Mouse (Mus musculus): ENCODE measurements around the gene Dtx4. TPM values are rescaled to one million over a fixed set of nuclear protein-coding genes. Genes with fewer than 3 reads are reported as not detected.

Gene Dtx4
- polyA plus RNA-seq, 1 experiment from 2014 or later: 64.3 TPM

GRCm38 (mm10) chr19:12476721-12477270 lies 24.5 kb downstream of the Dtx4 start:
- 51% methylated on average over 5 of the region's 5 CpGs for WGBS
- H3K4me1 ChIP-seq (ENCODE audit: control insufficient read depth, insufficient read depth, low read length): no peaks in the 10 kb centered on the region
- no peak overlapping the region for H3K27ac ChIP-seq (ENCODE audit: low read depth, low read length)
- H3K4me2 ChIP-seq: no peak overlapping the region
- no peak overlapping the region for H3K9ac ChIP-seq (ENCODE audit: low read length)
- no peak overlapping the region for H3K4me3 ChIP-seq (ENCODE audit: low read depth, low read length)
- no peaks in the 10 kb centered on the region for H3K9me3 ChIP-seq (ENCODE audit: control insufficient read depth, low read length)
- DNase-seq (ENCODE audit: low spot score, missing footprints) (no peak), ATAC-seq (ENCODE audit: low FRiP score) (no peak)
- no peaks in the 10 kb centered on the region for H3K27me3 ChIP-seq (ENCODE audit: control insufficient read depth, insufficient read depth, low read length)
- H3K36me3 ChIP-seq (ENCODE audit: control insufficient read depth, insufficient read depth, low read length): peaks cover 47% of the 10 kb centered on the region

GRCm38 (mm10) chr19:12475380-12476250 lies 25.6 kb downstream of the Dtx4 start:
- H3K27ac ChIP-seq (ENCODE audit: low read depth, low read length): no peak overlapping the region
- 79% methylated on average over 15 of the region's 15 CpGs for WGBS
- H3K36me3 ChIP-seq (ENCODE audit: control insufficient read depth, insufficient read depth, low read length): peaks cover 42% of the 10 kb centered on the region
- DNase-seq (ENCODE audit: low spot score, missing footprints) (no peak), ATAC-seq (ENCODE audit: low FRiP score) (peak; percentile 54)
- no peaks in the 10 kb centered on the region for H3K9me3 ChIP-seq (ENCODE audit: control insufficient read depth, low read length)
- no peak overlapping the region for H3K9ac ChIP-seq (ENCODE audit: low read length)
- H3K4me2 ChIP-seq: no peak overlapping the region
- no peak overlapping the region for H3K4me3 ChIP-seq (ENCODE audit: low read depth, low read length)
- H3K4me1 ChIP-seq (ENCODE audit: control insufficient read depth, insufficient read depth, low read length): no peaks in the 10 kb centered on the region
- H3K27me3 ChIP-seq (ENCODE audit: control insufficient read depth, insufficient read depth, low read length): no peaks in the 10 kb centered on the region

DNA sequence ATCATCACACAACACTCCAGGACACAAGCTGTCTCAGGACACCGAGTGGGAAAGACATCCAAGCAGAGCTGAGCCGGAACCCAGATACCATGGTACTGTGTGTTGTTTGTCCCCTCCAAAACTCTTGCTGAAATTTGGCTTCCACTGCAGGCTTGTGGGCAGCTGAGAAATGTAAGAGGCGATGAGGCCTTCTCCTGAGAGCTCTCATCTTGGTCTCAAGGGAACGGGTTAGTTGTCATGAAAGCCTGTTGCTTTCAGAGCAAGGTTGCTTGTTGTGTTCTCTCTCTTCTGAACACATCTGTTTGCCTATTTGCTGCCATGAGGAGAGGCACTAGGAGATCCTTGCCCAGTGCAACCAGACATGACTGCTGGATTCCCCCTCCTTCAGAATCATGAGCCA lies 27.3 kb downstream of the Dtx4 start:
- ATAC-seq (ENCODE audit: low FRiP score): no peak
- WGBS: 89% methylated on average over 4 of the region's 4 CpGs
- H3K9ac ChIP-seq (ENCODE audit: low read length): no peak overlapping the region
- H3K4me3 ChIP-seq (ENCODE audit: low read depth, low read length): no peak overlapping the region
- no peak for DNase-seq (ENCODE audit: low spot score, missing footprints)
- no peaks in the 10 kb centered on the region for H3K27me3 ChIP-seq (ENCODE audit: control insufficient read depth, insufficient read depth, low read length)
- no peaks in the 10 kb centered on the region for H3K4me1 ChIP-seq (ENCODE audit: control insufficient read depth, insufficient read depth, low read length)
- H3K36me3 ChIP-seq (ENCODE audit: control insufficient read depth, insufficient read depth, low read length): peaks cover 43% of the 10 kb centered on the region
- H3K4me2 ChIP-seq: no peak overlapping the region
- no peak overlapping the region for H3K27ac ChIP-seq (ENCODE audit: low read depth, low read length)
- H3K9me3 ChIP-seq (ENCODE audit: control insufficient read depth, low read length): no peaks in the 10 kb centered on the region

DNA sequence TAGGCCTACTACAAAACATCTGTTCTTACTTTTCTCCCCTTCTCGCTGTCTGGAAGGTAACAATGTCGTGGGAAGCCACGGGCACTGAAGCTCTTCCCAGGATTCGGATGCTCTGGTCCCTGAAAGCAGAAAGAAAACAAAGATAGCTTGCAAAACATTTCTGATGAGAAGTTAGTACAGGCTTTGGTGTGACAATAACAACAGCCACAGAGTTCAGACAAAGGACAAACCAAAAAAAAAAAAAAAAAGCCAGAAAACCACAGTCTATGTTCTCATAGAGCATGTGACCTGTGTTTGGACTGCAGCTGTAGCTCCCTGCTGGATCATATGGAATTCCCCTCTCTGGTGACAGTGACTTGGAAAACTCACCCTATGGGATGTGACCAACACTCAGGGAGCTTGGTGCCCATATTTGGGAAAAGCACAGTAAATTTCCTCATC lies 28.0 kb downstream of the Dtx4 start:
- H3K36me3 ChIP-seq (ENCODE audit: control insufficient read depth, insufficient read depth, low read length): peaks cover 41% of the 10 kb centered on the region
- no peaks in the 10 kb centered on the region for H3K4me1 ChIP-seq (ENCODE audit: control insufficient read depth, insufficient read depth, low read length)
- no peaks in the 10 kb centered on the region for H3K27me3 ChIP-seq (ENCODE audit: control insufficient read depth, insufficient read depth, low read length)
- H3K4me3 ChIP-seq (ENCODE audit: low read depth, low read length): no peak overlapping the region
- 71% methylated on average over 4 of the region's 4 CpGs for WGBS
- DNase-seq (ENCODE audit: low spot score, missing footprints) (no peak), ATAC-seq (ENCODE audit: low FRiP score) (no peak)
- H3K9ac ChIP-seq (ENCODE audit: low read length): no peak overlapping the region
- no peaks in the 10 kb centered on the region for H3K9me3 ChIP-seq (ENCODE audit: control insufficient read depth, low read length)
- no peak overlapping the region for H3K4me2 ChIP-seq
- no peak overlapping the region for H3K27ac ChIP-seq (ENCODE audit: low read depth, low read length)

- DNase-seq (ENCODE audit: low spot score, missing footprints): peak; percentile 87
- Histone ChIP-seq H3K27ac (ENCODE audit: low read depth, low read length) (no peak overlapping the region), H3K9me3 (ENCODE audit: control insufficient read depth, low read length) (no peaks in the 10 kb centered on the region), H3K27me3 (ENCODE audit: control insufficient read depth, insufficient read depth, low read length) (no peaks in the 10 kb centered on the region), H3K36me3 (ENCODE audit: control insufficient read depth, insufficient read depth, low read length) (peaks cover 36% of the 10 kb centered on the region), H3K4me3 (ENCODE audit: low read depth, low read length) (no peak overlapping the region), H3K9ac (ENCODE audit: low read length) (no peak overlapping the region), H3K4me2 (no peak overlapping the region), H3K4me1 (ENCODE audit: control insufficient read depth, insufficient read depth, low read length) (no peaks in the 10 kb centered on the region)
- 87% methylated on average over 5 of the region's 5 CpGs for WGBS
- ATAC-seq (ENCODE audit: low FRiP score): no peak
Measured at GRCm38 (mm10) chr19:12472381-12472976, 28.8 kb downstream of the Dtx4 start.

DNA sequence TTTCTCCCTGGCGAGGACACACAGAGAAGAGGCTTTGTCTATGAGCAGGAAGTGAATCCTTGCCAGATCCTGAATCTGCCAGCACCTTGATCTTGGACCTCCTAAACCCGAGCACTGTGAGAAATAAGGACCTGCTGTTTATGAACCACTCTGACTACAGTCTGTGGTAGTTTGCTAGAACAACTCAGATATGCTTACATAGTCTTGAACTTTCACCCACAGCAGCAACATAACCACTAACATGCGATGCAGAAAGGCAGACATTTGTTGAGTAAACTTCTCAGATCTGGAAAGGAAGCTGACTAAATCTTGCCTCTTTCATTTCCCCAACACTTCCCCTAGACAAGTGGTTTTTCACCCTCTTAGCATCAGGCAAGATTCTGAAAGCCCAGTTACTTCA lies 29.4 kb downstream of the Dtx4 start:
- DNase-seq (ENCODE audit: low spot score, missing footprints) (no peak), ATAC-seq (ENCODE audit: low FRiP score) (no peak)
- Histone ChIP-seq H3K36me3 (ENCODE audit: control insufficient read depth, insufficient read depth, low read length) (peaks cover 37% of the 10 kb centered on the region), H3K27me3 (ENCODE audit: control insufficient read depth, insufficient read depth, low read length) (no peaks in the 10 kb centered on the region), H3K4me1 (ENCODE audit: control insufficient read depth, insufficient read depth, low read length) (no peaks in the 10 kb centered on the region), H3K4me2 (no peak overlapping the region), H3K27ac (ENCODE audit: low read depth, low read length) (no peak overlapping the region), H3K9me3 (ENCODE audit: control insufficient read depth, low read length) (no peaks in the 10 kb centered on the region), H3K9ac (ENCODE audit: low read length) (no peak overlapping the region), H3K4me3 (ENCODE audit: low read depth, low read length) (no peak overlapping the region)
- 75% methylated on average over 3 of the region's 3 CpGs for WGBS

GRCm38 (mm10) chr19:12467436-12467835 lies 33.8 kb downstream of the Dtx4 start:
- WGBS: 84% methylated on average over 5 of the region's 5 CpGs
- Histone ChIP-seq H3K4me3 (ENCODE audit: low read depth, low read length) (no peak overlapping the region), H3K27me3 (ENCODE audit: control insufficient read depth, insufficient read depth, low read length) (no peaks in the 10 kb centered on the region), H3K4me1 (ENCODE audit: control insufficient read depth, insufficient read depth, low read length) (peaks cover 4% of the 10 kb centered on the region; the same call in 1 of the 2 replicates), H3K9ac (ENCODE audit: low read length) (no peak overlapping the region), H3K36me3 (ENCODE audit: control insufficient read depth, insufficient read depth, low read length) (peaks cover 18% of the 10 kb centered on the region), H3K9me3 (ENCODE audit: control insufficient read depth, low read length) (no peaks in the 10 kb centered on the region), H3K4me2 (no peak overlapping the region), H3K27ac (ENCODE audit: low read depth, low read length) (no peak overlapping the region)
- DNase-seq (ENCODE audit: low spot score, missing footprints) (peak; percentile 84), ATAC-seq (ENCODE audit: low FRiP score) (peak; percentile 20; the same call in 1 of the 2 replicates)

DNA sequence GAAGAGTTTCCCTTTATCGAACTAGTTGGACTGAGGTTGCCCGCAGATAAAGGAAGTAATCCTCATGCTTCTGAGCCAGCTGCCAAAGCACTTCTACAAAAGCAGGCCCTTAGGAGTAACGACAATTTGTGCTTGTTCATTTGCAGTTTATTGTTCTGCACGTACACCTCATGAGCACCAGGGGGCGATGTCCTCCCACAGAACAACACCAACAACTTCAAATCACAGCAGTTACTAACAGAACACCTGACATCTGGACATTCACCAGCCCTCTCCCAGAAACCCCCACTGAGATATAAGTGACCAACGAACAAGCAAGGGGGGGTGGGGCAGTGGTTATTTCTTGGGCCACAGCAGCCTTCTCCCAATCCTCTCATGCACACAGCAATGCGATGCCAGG lies 35.0 kb downstream of the Dtx4 start:
- ATAC-seq (ENCODE audit: low FRiP score): peak; percentile 58
- H3K27me3 ChIP-seq (ENCODE audit: control insufficient read depth, insufficient read depth, low read length): no peaks in the 10 kb centered on the region
- no peak overlapping the region for H3K9ac ChIP-seq (ENCODE audit: low read length)
- WGBS: 35% methylated on average over 7 of the region's 7 CpGs
- H3K27ac ChIP-seq (ENCODE audit: low read depth, low read length): no peak overlapping the region
- peak; percentile 90 for DNase-seq (ENCODE audit: low spot score, missing footprints)
- H3K4me2 ChIP-seq: no peak overlapping the region
- no peaks in the 10 kb centered on the region for H3K9me3 ChIP-seq (ENCODE audit: control insufficient read depth, low read length)
- H3K4me3 ChIP-seq (ENCODE audit: low read depth, low read length): no peak overlapping the region
- H3K4me1 ChIP-seq (ENCODE audit: control insufficient read depth, insufficient read depth, low read length): peaks cover 4% of the 10 kb centered on the region; the same call in 1 of the 2 replicates
- H3K36me3 ChIP-seq (ENCODE audit: control insufficient read depth, insufficient read depth, low read length): peaks cover 18% of the 10 kb centered on the region
